Mouse (Mus musculus): ENCODE data around the gene Gm4788.
"Not testable (repeated sequence)": the region's sequence is repeated elsewhere in the genome, so short reads cannot be mapped to it uniquely, and the experiment has no call there.

Gm4788 gene

GRCm38 (mm10) chr1:139781143-139781542 lies at the start of gene Gm4788:
Gene Gm4788 (minus strand): TSS chr1:139781243.
- no peak for DNase-seq (ENCODE audit: low spot score)

- no peak for DNase-seq (ENCODE audit: low spot score)
These were observed 27.6 kb upstream of the Gm4788 start for GRCm38 (mm10) chr1:139808594-139808993.

GRCm38 (mm10) chr1:139769913-139770312 lies 11.1 kb downstream of the Gm4788 start:
- not testable (repeated sequence) for DNase-seq (ENCODE audit: low spot score)

GRCm38 (mm10) chr1:139716681-139717080 lies 64.4 kb downstream of the Gm4788 start:
- DNase-seq (ENCODE audit: low spot score), result not testable (repeated sequence)

GRCm38 (mm10) chr1:139716249-139716648 lies 64.8 kb downstream of the Gm4788 start:
- DNase-seq (ENCODE audit: low spot score), result not testable (repeated sequence)

- not testable (repeated sequence) for DNase-seq (ENCODE audit: low spot score)
These were observed 131.1 kb downstream of the Gm4788 start for GRCm38 (mm10) chr1:139649921-139650320.

Data from MN1 (cell line).